Comparison of ENCODE assay signal across 9 mouse cellular contexts in the genomic region with DNA sequence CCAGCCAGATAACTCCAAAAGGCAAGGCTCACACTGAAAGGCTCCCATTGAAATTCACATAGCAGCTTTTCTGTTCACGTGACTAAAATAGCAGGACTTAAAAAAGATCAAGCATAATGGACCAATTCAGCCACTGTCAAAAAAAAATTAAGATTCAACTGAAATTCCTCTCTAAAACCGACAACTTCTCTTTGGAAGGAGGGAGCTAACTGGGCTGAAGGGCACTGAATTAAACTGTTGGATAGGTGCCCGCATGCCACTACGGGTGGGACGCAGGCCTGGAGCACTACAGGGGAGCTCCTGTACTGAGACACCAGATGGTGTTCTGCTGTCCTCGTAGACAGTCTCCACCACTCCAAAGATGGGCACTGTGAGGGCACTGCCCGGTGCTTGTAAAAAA.
DNase-seq lines count a peak whose midpoint lies in the region; ATAC-seq and TF ChIP-seq lines count a peak whose summit lies in the region.
"Had no signal": no experiment of that assay in that cellular context is flagged by ENCODE, and none has a peak within 500 bp of the region (broad histone marks: within the 10 kb centered on the region; RNA-seq: fewer than 3 reads in every experiment).

No protein-coding gene starts in this region.

- ATAC-seq in heart, embryonic 13.5 days (ENCODE audit: extremely low read depth, insufficient number of reproducible peaks, low FRiP score, low TSS enrichment) = no peak
- ATAC-seq in intestine, postnatal 0 days = peak; percentile 15; the same call in 1 of the 2 replicates

- no peak overlapping the region for H3K9ac ChIP-seq in heart, embryonic 13.5 days
- H3K9ac ChIP-seq in intestine, postnatal 0 days (ENCODE audit: low read depth, low read length) = no peak overlapping the region

- H3K36me3 ChIP-seq in heart, embryonic 13.5 days = peaks cover 61% of the 10 kb centered on the region
- peaks cover 27% of the 10 kb centered on the region for H3K36me3 ChIP-seq in intestine, postnatal 0 days (ENCODE audit: control insufficient read depth, insufficient read depth)

- no peak for TF ChIP-seq CTCF in intestine, postnatal 0 days (IDR thresholded peaks at IDR 0.05; ENCODE audit: low read depth)

- no peak for DNase-seq in heart, postnatal 14 days
- peak; percentile 96 for DNase-seq in brain, adult 2 months (ENCODE audit: low read depth, low spot score)
- DNase-seq in cerebellum, postnatal 36 days = peak; percentile 87 to 90
- DNase-seq in thymus, postnatal 4 days = no peak
- no peak for DNase-seq in spleen, postnatal 36 days (ENCODE audit: low spot score in 2 of 2)
- no peak for DNase-seq in frontal cortex, postnatal 36 days (ENCODE audit: low spot score in 2 of 2)
- DNase-seq: right cerebral cortex, postnatal 25 days had no signal

- 0 out of 2 replicates have a peak overlapping the region, but pooled peaks have one; percentile 72 for H3K27ac ChIP-seq in heart, embryonic 13.5 days (replicated peaks)
- H3K27ac ChIP-seq in intestine, postnatal 0 days (ENCODE audit: low read depth, low read length) = peak overlapping the region; percentile 82

- peaks cover 38% of the 10 kb centered on the region for H3K4me1 ChIP-seq in heart, embryonic 13.5 days
- H3K4me1 ChIP-seq in intestine, postnatal 0 days (replicated peaks; ENCODE audit: control insufficient read depth, insufficient read depth, low read length) = 0 out of 2 replicates have a peak, but pooled peaks cover 12% of the 10 kb centered on the region

- 65% methylated on average over 7 of the region's 7 CpGs for WGBS in heart, embryonic 13.5 days
- 57% methylated on average over 7 of the region's 7 CpGs for WGBS in intestine, postnatal 0 days

- no peaks in the 10 kb centered on the region for H3K27me3 ChIP-seq in heart, embryonic 13.5 days (replicated peaks)
- H3K27me3 ChIP-seq in intestine, postnatal 0 days (replicated peaks; ENCODE audit: control insufficient read depth, insufficient read depth, low read length) = no peaks in the 10 kb centered on the region

- H3K9me3 ChIP-seq in heart, embryonic 13.5 days = no peaks in the 10 kb centered on the region
- no peaks in the 10 kb centered on the region for H3K9me3 ChIP-seq in intestine, postnatal 0 days (ENCODE audit: control insufficient read depth)

- intact Hi-C loops in heart, postnatal 14 days (cut with DNase I) = loop anchor here (10.0 kb wide), 1 partner anchor 377 kb away; no protein-coding TSS in a partner anchor

- H3K4me3 ChIP-seq in heart, embryonic 13.5 days = no peak overlapping the region
- no peak overlapping the region for H3K4me3 ChIP-seq in intestine, postnatal 0 days (ENCODE audit: low read depth, low read length)

- no peak overlapping the region for H3K4me2 ChIP-seq in heart, embryonic 13.5 days
- no peak overlapping the region for H3K4me2 ChIP-seq in intestine, postnatal 0 days (replicated peaks; ENCODE audit: low read depth)

Comparison
In these comparisons a context has a peak if more than half of its experiments do, and no peak if none do; other contexts are left out.
1. DNase-seq: peak in brain, adult 2 months (single experiment) and cerebellum, postnatal 36 days (2 of 2); none in heart, postnatal 14 days (0 of 2), thymus, postnatal 4 days (single experiment), spleen, postnatal 36 days (0 of 2) and frontal cortex, postnatal 36 days (0 of 2).